Mouse (Mus musculus) myocyte (in vitro differentiated cells): ENCODE results near the gene Qtrt1. TPM values are rescaled to one million over a fixed set of nuclear protein-coding genes. Genes with fewer than 3 reads are reported as not detected.

Source experiments
- H3K27me3 ChIP-seq: one replicate; pipeline ENCODE4 v1.6.1; 2011; ENCODE audit not compliant: control insufficient read depth, insufficient read depth, insufficient read length
- H3K36me3 ChIP-seq: one replicate; pipeline ENCODE4 v1.6.1; 2011; ENCODE audit not compliant: control insufficient read depth, insufficient read depth
- H3K4me2 ChIP-seq: one replicate; pipeline ENCODE4 v1.6.1; 2011; ENCODE audit warnings: low read depth, control low read depth
- H3K4me3 ChIP-seq: one replicate; pipeline ENCODE4 v1.5.1; 2011; ENCODE audit warnings: mild to moderate bottlenecking, control low read depth, moderate library complexity
- H3K79me2 ChIP-seq: one replicate; pipeline ENCODE4 v1.6.1; 2011; ENCODE audit not compliant: control insufficient read depth, insufficient read depth
- H3ac ChIP-seq: one replicate; pipeline ENCODE4 v1.6.1; 2011; ENCODE audit not compliant: control insufficient read depth, insufficient read length
- CEBPB ChIP-seq: IDR thresholded peaks from 2 replicates; pipeline ENCODE4 v1.6.1; 2011; ENCODE audit warnings: mild to moderate bottlenecking, moderate library complexity; ENCODE audit not compliant: poor library complexity, insufficient read depth, severe bottlenecking
- E2F4 ChIP-seq: IDR thresholded peaks from one replicate; pipeline ENCODE4 v1.6.1; 2011; ENCODE audit warnings: mild to moderate bottlenecking, control low read depth, moderate library complexity; ENCODE audit not compliant: insufficient read depth
- MAX ChIP-seq: IDR thresholded peaks from one replicate; pipeline ENCODE4 v1.6.1; 2011; ENCODE audit warnings: low read depth, mild to moderate bottlenecking, control low read depth
- MYOD1 ChIP-seq, 3 experiments: IDR thresholded peaks; one replicate each; pipeline ENCODE4 v1.6.1; 2011; ENCODE audit warnings: control low read depth in 2 of 3, low read depth in 2 of 3, mild to moderate bottlenecking in 2 of 3, moderate library complexity in 1 of 3; ENCODE audit not compliant: insufficient read length in 2 of 3, control insufficient read depth in 1 of 3
- MYOG ChIP-seq, 3 experiments: IDR thresholded peaks; one replicate each; pipeline ENCODE4 v1.6.1; 2011; ENCODE audit warnings: control low read depth in 2 of 3, low read depth in 2 of 3, mild to moderate bottlenecking in 2 of 3; ENCODE audit not compliant: insufficient read length in 2 of 3, control insufficient read depth in 1 of 3, insufficient read depth in 1 of 3
- POLR2A ChIP-seq: IDR thresholded peaks from one replicate; pipeline ENCODE4 v1.6.1; 2011; ENCODE audit warnings: low read depth, mild to moderate bottlenecking, control low read depth, moderate library complexity; ENCODE audit not compliant: insufficient read length
- POLR2AphosphoS2 ChIP-seq: IDR thresholded peaks from one replicate; pipeline ENCODE4 v1.6.1; 2011; ENCODE audit warnings: low read depth, control low read depth; ENCODE audit not compliant: insufficient read length
- REST ChIP-seq: IDR thresholded peaks from one replicate; pipeline ENCODE4 v1.6.1; 2011; ENCODE audit warnings: mild to moderate bottlenecking, control low read depth, moderate library complexity; ENCODE audit not compliant: insufficient read depth, insufficient read length
- SRF ChIP-seq: IDR thresholded peaks from one replicate; pipeline ENCODE4 v1.6.1; 2011; ENCODE audit warnings: low read depth; ENCODE audit not compliant: control insufficient read depth, insufficient read length
- TCF12 ChIP-seq: IDR thresholded peaks from one replicate; pipeline ENCODE4 v1.6.1; 2011; ENCODE audit warnings: mild to moderate bottlenecking, control low read depth; ENCODE audit not compliant: poor library complexity, insufficient read depth, severe bottlenecking
- TCF3 ChIP-seq: IDR thresholded peaks from one replicate; pipeline ENCODE4 v1.6.1; 2011; ENCODE audit warnings: low read depth, control low read depth; ENCODE audit not compliant: insufficient read length
- USF1 ChIP-seq: IDR thresholded peaks from one replicate; pipeline ENCODE4 v1.6.1; 2011; ENCODE audit warnings: low read depth, mild to moderate bottlenecking, control low read depth, moderate library complexity
- polyA plus RNA-seq: library from polyadenylated mRNA; unstranded; fragments of >200 nt; fragmentation: generic; extraction: Trizol; gene quantifications from one replicate; pipeline ENCODE4 v1.2.1, GENCODE M21; 2012; ENCODE audit warnings: missing spikeins

The Qtrt1 gene
- polyA plus RNA-seq, 1 experiment: 55.3 TPM

DNA sequence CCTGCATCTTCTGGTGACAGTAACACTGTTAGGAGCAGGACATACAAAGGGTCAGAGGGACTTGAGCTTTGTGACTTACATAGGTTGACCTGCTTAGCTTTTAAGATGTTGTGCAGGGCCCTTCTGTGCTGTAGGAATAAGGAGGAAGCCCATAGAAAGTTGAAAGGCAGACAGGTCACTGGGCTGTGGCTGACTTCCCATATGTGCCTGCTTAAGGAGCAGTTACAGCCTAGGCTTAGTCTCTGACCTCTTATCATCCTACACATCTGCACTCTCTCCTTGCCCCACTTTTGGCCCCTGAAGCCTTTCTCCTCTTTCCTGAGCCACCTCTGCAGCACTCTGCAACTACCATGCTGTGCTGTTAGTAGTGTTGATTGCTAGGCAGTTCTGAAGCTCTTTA is 27.7 kb upstream of the Qtrt1 start:
- TF ChIP-seq POLR2AphosphoS2: no peak
- TF ChIP-seq MAX: no peak
- Histone ChIP-seq H3K79me2 (peaks cover 98% of the 10 kb centered on the region), H3K27me3 (no peaks in the 10 kb centered on the region), H3K36me3 (peaks cover 14% of the 10 kb centered on the region), H3K4me2 (no peak overlapping the region), H3K4me3 (no peak overlapping the region), H3ac (no peak overlapping the region)

- no peaks in the 10 kb centered on the region for H3K27me3 ChIP-seq
- H3K4me3 ChIP-seq: no peak overlapping the region
- no peak overlapping the region for H3K4me2 ChIP-seq
- peaks cover 53% of the 10 kb centered on the region for H3K36me3 ChIP-seq
- H3K79me2 ChIP-seq: peaks cover 18% of the 10 kb centered on the region
- H3ac ChIP-seq: no peak overlapping the region
- TF ChIP-seq REST (no peak), MAX (no peak), TCF12 (no peak), E2F4 (no peak), POLR2AphosphoS2 (no peak), MYOG (IDR thresholded peaks at IDR 0.05; ENCODE audit: control insufficient read depth in 1 of 3, insufficient read depth in 1 of 3, insufficient read length in 2 of 3, low read depth in 2 of 3) (no peak), TCF3 (no peak)
These were observed 18.9 kb upstream of the Qtrt1 start for GRCm38 (mm10) chr9:21392646-21393175.

GRCm38 (mm10) chr9:21395692-21396091 is 15.9 kb upstream of the Qtrt1 start:
- Histone ChIP-seq H3K4me2 (no peak overlapping the region), H3K36me3 (peaks cover 47% of the 10 kb centered on the region), H3ac (no peak overlapping the region), H3K4me3 (no peak overlapping the region), H3K27me3 (no peaks in the 10 kb centered on the region), H3K79me2 (no peaks in the 10 kb centered on the region)
- no peak for TF ChIP-seq MYOD1 (IDR thresholded peaks at IDR 0.05; ENCODE audit: control insufficient read depth in 1 of 3, insufficient read length in 2 of 3, low read depth in 2 of 3)
- no peak for TF ChIP-seq USF1
- TF ChIP-seq CEBPB: no peak
- no peak for TF ChIP-seq POLR2A
- TF ChIP-seq MYOG (IDR thresholded peaks at IDR 0.05; ENCODE audit: control insufficient read depth in 1 of 3, insufficient read depth in 1 of 3, insufficient read length in 2 of 3, low read depth in 2 of 3): no peak
- no peak for TF ChIP-seq POLR2AphosphoS2
- no peak for TF ChIP-seq TCF12
- TF ChIP-seq E2F4: no peak
- TF ChIP-seq MAX: no peak
- TF ChIP-seq TCF3: no peak
- no peak for TF ChIP-seq SRF
- TF ChIP-seq REST: no peak

DNA sequence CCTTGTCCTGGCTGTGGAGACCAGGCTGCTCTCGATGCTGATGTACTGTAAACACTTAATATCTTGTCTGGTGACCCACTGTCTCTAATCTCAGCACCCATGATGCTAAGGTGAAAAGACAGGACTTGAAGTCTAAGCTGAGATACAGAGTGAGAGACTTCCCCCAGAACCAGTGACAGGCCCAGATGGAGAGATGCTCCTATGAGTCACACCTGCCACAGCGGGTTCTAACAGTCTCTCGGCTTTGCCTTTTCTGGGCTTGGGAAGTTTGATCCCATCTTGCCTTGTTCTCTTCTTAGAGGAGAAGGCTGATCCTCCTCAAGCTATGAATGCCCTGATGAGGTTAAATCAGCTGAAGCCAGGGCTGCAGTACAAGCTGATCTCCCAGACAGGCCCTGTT is 14.5 kb upstream of the Qtrt1 start:
- Histone ChIP-seq H3ac (no peak overlapping the region), H3K79me2 (no peaks in the 10 kb centered on the region), H3K4me2 (no peak overlapping the region), H3K27me3 (no peaks in the 10 kb centered on the region), H3K4me3 (no peak overlapping the region), H3K36me3 (peaks cover 42% of the 10 kb centered on the region)
- TF ChIP-seq SRF (no peak), POLR2AphosphoS2 (no peak), MAX (no peak), MYOD1 (IDR thresholded peaks at IDR 0.05; ENCODE audit: control insufficient read depth in 1 of 3, insufficient read length in 2 of 3, low read depth in 2 of 3) (no peak), CEBPB (no peak), TCF12 (no peak), E2F4 (no peak), REST (no peak), MYOG (IDR thresholded peaks at IDR 0.05; ENCODE audit: control insufficient read depth in 1 of 3, insufficient read depth in 1 of 3, insufficient read length in 2 of 3, low read depth in 2 of 3) (no peak), TCF3 (no peak), USF1 (no peak), POLR2A (no peak)

GRCm38 (mm10) chr9:21401042-21401441 is 10.6 kb upstream of the Qtrt1 start:
- Histone ChIP-seq H3K27me3 (no peaks in the 10 kb centered on the region), H3K4me2 (no peak overlapping the region), H3K79me2 (no peaks in the 10 kb centered on the region), H3K36me3 (peaks cover 46% of the 10 kb centered on the region), H3ac (no peak overlapping the region), H3K4me3 (no peak overlapping the region)
- no peak for TF ChIP-seq CEBPB
- TF ChIP-seq TCF12: no peak
- no peak for TF ChIP-seq MAX
- TF ChIP-seq USF1: no peak
- no peak for TF ChIP-seq E2F4
- no peak for TF ChIP-seq POLR2AphosphoS2
- no peak for TF ChIP-seq TCF3
- no peak for TF ChIP-seq POLR2A
- TF ChIP-seq MYOG (IDR thresholded peaks at IDR 0.05; ENCODE audit: control insufficient read depth in 1 of 3, insufficient read depth in 1 of 3, insufficient read length in 2 of 3, low read depth in 2 of 3): no peak
- TF ChIP-seq MYOD1 (IDR thresholded peaks at IDR 0.05; ENCODE audit: control insufficient read depth in 1 of 3, insufficient read length in 2 of 3, low read depth in 2 of 3): no peak
